Mouse (Mus musculus) CD4-positive naive resting alpha-beta T cell, adult 76 days (primary cell): ENCODE results near the gene Olfr472. TPM values are rescaled to one million over a fixed set of nuclear protein-coding genes. Genes with fewer than 3 reads are reported as not detected.

Experiments used
- total RNA-seq: library from RNA; stranded (reverse); gene quantifications from one replicate; pipeline ENCODE4 v1.2.4, GENCODE M21; 2023

Olfr472 gene
- 0.09 TPM for total RNA-seq

DNA sequence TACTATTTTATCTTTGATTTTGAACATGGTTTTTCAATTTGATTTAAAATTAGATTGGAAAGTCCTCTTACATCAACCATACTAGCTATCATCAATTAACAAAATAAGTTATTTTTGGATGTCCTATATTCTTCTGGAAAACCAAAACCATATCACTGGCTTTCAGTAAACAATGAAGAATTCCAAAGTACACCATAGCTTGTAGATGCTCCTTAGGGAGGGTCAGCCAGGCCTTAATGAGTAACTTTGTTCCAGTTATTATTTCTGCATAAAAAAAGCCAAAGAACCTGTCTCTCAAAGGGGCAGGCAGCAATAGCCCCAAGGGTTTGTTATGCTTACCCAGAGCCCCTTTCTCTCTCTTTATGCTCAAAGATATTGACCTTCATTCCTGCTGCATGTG, at the start of gene Olfr472:
Gene Olfr472, plus strand, starts transcription at position 301 of the 400 bp plus-strand sequence.

DNA sequence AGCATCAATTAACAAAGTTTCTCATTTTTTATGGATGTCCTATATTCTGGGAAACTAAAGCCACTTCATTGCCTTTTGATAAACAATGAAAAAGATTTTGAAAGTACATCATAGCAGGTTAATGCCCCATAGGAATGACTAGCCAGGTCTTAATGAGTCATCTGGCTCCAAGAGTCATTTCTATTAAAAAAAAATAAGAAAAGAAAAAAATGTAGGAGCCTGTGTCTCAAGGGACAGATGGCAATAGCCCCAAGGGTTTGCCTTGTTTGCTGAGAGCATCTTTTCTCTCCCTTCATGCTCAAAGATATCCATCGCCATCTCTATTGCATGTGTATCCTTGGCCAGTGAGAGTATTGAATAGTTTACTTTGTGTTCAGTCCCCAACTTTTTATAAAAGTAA, 32.4 kb downstream of the Olfr472 start, which contains the start of gene Olfr473:
Gene Olfr473, plus strand, starts transcription at position 301 of the 400 bp plus-strand sequence.

DNA sequence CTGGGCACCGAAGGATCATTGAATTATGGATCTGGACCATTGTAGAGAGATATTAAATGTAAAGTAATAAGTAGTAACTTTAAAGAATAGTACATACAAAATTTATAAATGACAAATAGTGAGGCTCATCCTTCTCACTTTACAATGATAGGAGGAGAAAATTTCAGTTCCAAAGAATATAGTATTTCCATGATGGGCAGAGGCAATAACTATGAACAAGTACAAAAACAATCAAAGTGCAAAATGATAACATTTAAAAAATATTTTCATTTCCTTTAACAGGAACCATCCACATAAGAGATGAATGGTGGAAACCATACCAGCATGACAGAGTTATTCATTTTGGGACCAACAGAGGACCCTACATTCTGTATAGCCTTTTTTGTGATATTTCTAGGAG, 56.6 kb downstream of the Olfr472 start, which contains the start of gene Olfr474:
Gene Olfr474, plus strand, starts transcription at position 301 of the 400 bp plus-strand sequence.

Other genes starting within 250 kb of the Olfr472 start
- gene Cyb5r2, start 139.9 kb upstream of the Olfr472 start, total RNA-seq: not detected
- gene Ovch2, start 96.7 kb upstream of the Olfr472 start, total RNA-seq: not detected
- gene Olfr467, start 85.6 kb upstream of the Olfr472 start, total RNA-seq: not detected
- gene Olfr469, start 72.4 kb upstream of the Olfr472 start, total RNA-seq: not detected
- not detected for gene Olfr470, start 50.4 kb upstream of the Olfr472 start, total RNA-seq
- not detected for gene Olfr473, start 32.5 kb downstream of the Olfr472 start, total RNA-seq
- gene Olfr474, start 56.7 kb downstream of the Olfr472 start, total RNA-seq: not detected
- not detected for gene Olfr476, start 66.9 kb downstream of the Olfr472 start, total RNA-seq
- gene Olfr477, start 88.8 kb downstream of the Olfr472 start, total RNA-seq: not detected
- gene Olfr478, start 136.1 kb downstream of the Olfr472 start, total RNA-seq: not detected
- gene Olfr479, start 152.8 kb downstream of the Olfr472 start, total RNA-seq: not detected
- not detected for gene Olfr480, start 169.4 kb downstream of the Olfr472 start, total RNA-seq
- gene Olfr481, start 182.0 kb downstream of the Olfr472 start, total RNA-seq: not detected
- gene Olfr482, start 199.7 kb downstream of the Olfr472 start, total RNA-seq: 2.1 TPM
- not detected for gene Olfr483, start 202.9 kb downstream of the Olfr472 start, total RNA-seq
- not detected for gene Olfr484, start 229.5 kb downstream of the Olfr472 start, total RNA-seq